Mouse (Mus musculus) adrenal gland (tissue): ENCODE data around the gene Tshb.

Experiments
- intact Hi-C: fragments of 180-260 bp; cut with DNase I; formaldehyde crosslinking; loops from one replicate; pipeline ENCODE4 v1.15.1; 2025
- long read RNA-seq, 2 experiments: library from polyadenylated mRNA; unstranded; transcript quantifications; one replicate each; pipeline ENCODE4 v2.0.0; 2020; ENCODE audit warnings: borderline replicate concordance in 1 of 2; ENCODE audit not compliant: insufficient replicate concordance in 1 of 2

Tshb gene
- long read RNA-seq, experiment 1, result 0 reads
- long read RNA-seq, experiment 2, result 0 reads

GRCm38 (mm10) chr3:102782618-102783017 lies at the start of gene Tshb:
Gene Tshb (minus strand): TSS chr3:102782718.
- intact Hi-C loops, result no loop called here

DNA sequence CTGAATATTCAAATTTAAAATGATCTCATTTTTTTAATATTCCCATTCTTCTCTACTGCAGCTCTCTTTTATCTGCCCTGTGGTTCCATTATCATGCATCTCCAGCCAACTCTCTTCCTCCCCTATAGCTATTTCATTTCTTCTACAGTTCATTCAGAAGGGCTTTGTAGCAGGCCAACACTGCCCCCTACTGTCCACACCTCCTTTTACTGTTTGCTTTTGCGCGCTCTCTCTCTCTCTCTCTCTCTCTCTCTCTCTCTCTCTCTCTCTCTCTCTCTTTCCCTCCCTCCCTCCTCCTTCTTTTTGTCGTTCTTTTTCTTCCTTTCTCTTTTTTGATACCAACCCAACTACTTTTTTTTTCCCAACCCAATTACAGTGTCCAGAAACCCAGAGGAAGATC lies 21.4 kb upstream of the Tshb start:
- intact Hi-C loops, result loop anchor here (1.0 to 5.0 kb wide), 2 partner anchors 89 to 557 kb away; no protein-coding TSS in a partner anchor

GRCm38 (mm10) chr3:102787369-102787768 lies 4.9 kb upstream of the Tshb start:
- intact Hi-C loops, result no loop called here

- intact Hi-C loops, result no loop called here
Observed at GRCm38 (mm10) chr3:102773018-102773417, 9.5 kb downstream of the Tshb start.

GRCm38 (mm10) chr3:102764850-102765249 lies 17.7 kb downstream of the Tshb start:
- intact Hi-C loops, result no loop called here

- intact Hi-C loops, result no loop called here
Observed at GRCm38 (mm10) chr3:102763713-102764400, 18.7 kb downstream of the Tshb start.

- intact Hi-C loops, result no loop called here
Observed at GRCm38 (mm10) chr3:102762388-102762787, 20.1 kb downstream of the Tshb start.

- intact Hi-C loops, result no loop called here
Observed at GRCm38 (mm10) chr3:102760236-102760635, 22.3 kb downstream of the Tshb start.

GRCm38 (mm10) chr3:102757019-102757418 lies 25.5 kb downstream of the Tshb start:
- intact Hi-C loops, result no loop called here

DNA sequence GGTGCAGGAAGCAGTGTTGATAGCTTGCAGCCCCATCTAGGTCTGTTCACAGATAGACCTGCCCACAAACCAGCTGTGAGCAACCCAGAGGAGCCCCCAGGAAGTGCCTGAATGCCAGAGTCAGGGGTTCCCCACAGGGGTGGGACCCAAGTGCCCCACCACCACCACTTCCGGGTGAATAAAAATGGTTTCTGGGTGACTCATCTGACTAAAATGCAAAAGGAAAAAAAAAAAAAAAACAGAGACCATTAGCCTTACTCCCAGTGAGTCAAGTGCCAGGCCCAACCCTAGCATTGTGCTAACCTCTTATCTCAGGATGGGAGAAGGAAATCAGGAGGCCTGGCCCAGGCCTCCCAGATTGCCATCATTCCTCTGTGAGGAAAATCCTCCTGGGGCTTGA lies 26.7 kb downstream of the Tshb start:
- intact Hi-C loops, result no loop called here

GRCm38 (mm10) chr3:102752457-102752856 lies 30.1 kb downstream of the Tshb start:
- intact Hi-C loops, result no loop called here

GRCm38 (mm10) chr3:102752053-102752452 lies 30.5 kb downstream of the Tshb start:
- intact Hi-C loops, result no loop called here

- intact Hi-C loops, result no loop called here
Observed at GRCm38 (mm10) chr3:102751536-102751935, 31.0 kb downstream of the Tshb start.

GRCm38 (mm10) chr3:102751136-102751535 lies 31.4 kb downstream of the Tshb start:
- intact Hi-C loops, result no loop called here

- intact Hi-C loops, result no loop called here
Observed at GRCm38 (mm10) chr3:102748686-102749085, 33.8 kb downstream of the Tshb start.

- intact Hi-C loops, result no loop called here
Observed at GRCm38 (mm10) chr3:102748038-102748437, 34.5 kb downstream of the Tshb start.

- intact Hi-C loops, result no loop called here
Observed at GRCm38 (mm10) chr3:102746174-102746573, 36.3 kb downstream of the Tshb start.

DNA sequence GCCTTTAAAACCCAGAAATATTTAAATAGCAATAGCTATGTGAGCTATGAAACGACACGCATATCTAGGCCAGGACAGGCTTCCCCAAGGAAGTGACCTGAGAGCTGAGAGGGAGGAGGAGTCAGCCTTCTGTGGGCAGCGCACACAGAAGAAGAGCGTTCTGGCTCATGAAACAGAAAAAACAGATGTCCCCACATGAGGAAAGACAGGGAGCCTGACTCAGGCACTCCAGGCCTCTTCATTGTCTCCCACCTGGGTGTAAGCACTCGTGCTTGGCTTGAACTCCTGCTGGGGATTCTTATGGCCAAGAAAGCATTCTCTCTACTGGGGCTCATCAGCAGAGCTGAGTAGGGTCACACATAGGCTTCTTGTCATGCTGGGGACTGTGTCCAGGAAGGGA lies 37.9 kb downstream of the Tshb start:
- intact Hi-C loops, result no loop called here

DNA sequence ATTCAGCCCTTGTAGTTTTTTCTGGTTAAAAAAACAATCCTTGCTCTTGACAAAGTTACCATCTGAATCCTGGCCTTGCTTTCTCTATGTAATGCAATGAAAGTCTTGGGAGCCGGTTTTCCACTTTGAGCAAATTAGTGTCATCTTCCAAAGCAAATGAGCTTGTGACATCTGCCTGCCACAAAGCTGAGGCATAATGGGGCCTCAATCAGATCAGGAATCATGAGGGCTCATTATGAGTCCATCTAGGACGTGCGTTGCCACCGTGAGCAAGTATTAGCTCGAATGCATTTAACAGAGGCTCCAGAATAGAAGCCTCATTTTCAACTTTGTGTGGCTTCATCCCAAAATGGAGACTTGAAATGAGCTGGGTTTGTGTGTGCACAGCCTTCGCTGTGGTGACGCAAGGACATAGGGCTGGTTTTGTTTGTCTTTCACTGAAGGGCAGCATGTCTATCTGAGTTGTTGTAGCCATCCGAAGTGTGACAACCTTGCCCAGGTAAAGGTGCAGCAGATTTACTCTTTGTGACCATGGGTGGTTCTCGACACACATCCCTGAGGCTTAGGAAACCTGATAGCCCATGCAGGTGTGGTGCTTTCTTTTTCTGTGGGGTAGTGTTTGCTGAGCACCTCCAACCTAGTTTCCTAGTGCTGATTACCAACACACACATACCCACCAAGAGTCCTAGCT lies 38.6 kb downstream of the Tshb start:
- intact Hi-C loops, result no loop called here

DNA sequence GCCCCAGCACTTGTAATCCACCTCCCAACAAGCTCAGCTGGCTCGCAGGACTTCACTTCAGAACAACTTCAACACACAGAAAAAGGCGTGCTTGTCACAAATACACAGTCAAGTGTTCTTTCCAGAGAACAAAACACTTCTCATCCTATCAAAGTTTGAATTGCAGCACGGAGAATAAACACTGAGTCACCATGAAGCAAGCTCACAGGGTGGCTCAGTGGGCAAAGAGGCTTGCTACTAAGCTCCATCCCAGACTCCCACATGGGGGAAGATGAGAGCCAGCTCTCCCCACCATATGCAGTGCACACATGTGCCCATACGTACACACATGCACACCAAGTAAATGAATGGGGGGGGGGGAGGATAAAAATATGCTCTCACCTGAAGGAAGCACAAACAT lies 39.3 kb downstream of the Tshb start:
- intact Hi-C loops, result no loop called here

DNA sequence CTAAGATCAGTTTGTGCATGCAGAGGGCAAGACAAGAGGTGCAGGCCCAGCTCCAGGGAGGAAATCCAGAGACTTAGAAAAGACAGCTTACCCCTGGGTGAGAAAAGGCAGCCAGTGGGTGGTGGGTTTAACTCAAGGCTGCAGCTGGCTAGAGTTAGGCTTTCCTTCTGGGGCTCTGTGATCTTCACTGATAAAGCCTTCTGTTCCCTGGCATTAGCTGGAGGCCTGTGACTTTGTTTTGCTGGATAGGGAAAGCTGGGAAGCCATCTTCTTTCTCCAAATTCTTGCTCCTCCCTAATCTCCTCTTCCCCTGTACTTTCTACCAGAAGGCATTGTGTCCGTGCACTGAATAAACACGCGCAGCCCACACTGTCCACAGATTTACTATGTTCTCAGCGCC lies 39.8 kb downstream of the Tshb start:
- intact Hi-C loops, result no loop called here

- intact Hi-C loops, result no loop called here
Observed at GRCm38 (mm10) chr3:102738926-102739325, 43.6 kb downstream of the Tshb start.
